Mouse (Mus musculus) subcutaneous adipose tissue, adult 2 months (tissue): ENCODE results near the gene Dynlrb1. TPM values are rescaled to one million over a fixed set of nuclear protein-coding genes. Genes with fewer than 3 reads are reported as not detected.

Experiments used
- polyA plus RNA-seq: library from polyadenylated mRNA; depleted of rRNA; stranded (reverse); fragments of >200 nt; gene quantifications from 2 replicates; pipeline ENCODE4 v1.2.3, GENCODE M21; 2012; ENCODE audit warnings: low replicate concordance; rRNA removed

Dynlrb1 gene
- 304 and 549 TPM in 2 replicates for polyA plus RNA-seq

GRCm38 (mm10) chr2:155236362-155236992 is at the start of gene Dynlrb1:
Gene Dynlrb1 (plus strand): TSS chr2:155236533.

GRCm38 (mm10) chr2:155276195-155276594 is 39.9 kb downstream of the Dynlrb1 start, which contains the start of gene Map1lc3a:
Gene Map1lc3a (plus strand): TSS chr2:155276297.

Other genes starting within 250 kb of the Dynlrb1 start
- 0.23 and 1.9 TPM in 2 replicates for gene Gm14226, start 218.3 kb upstream of the Dynlrb1 start, polyA plus RNA-seq
- gene Ahcy, start 162.0 kb upstream of the Dynlrb1 start, polyA plus RNA-seq = 31.4 and 82.1 TPM in 2 replicates
- 10.0 and 18.1 TPM in 2 replicates for gene Itch, start 103.0 kb upstream of the Dynlrb1 start, polyA plus RNA-seq
- gene Map1lc3a, start 39.8 kb downstream of the Dynlrb1 start, polyA plus RNA-seq = 353 and 571 TPM in 2 replicates
- gene Pigu, start 120.9 kb downstream of the Dynlrb1 start, polyA plus RNA-seq = 35.0 and 47.1 TPM in 2 replicates
- gene Trp53inp2, start 144.5 kb downstream of the Dynlrb1 start, polyA plus RNA-seq = 107 and 345 TPM in 2 replicates
- 17.4 and 90.7 TPM in 2 replicates for gene Ncoa6, start 237.4 kb downstream of the Dynlrb1 start, polyA plus RNA-seq